Mouse (Mus musculus) megakaryocyte, embryonic 14.5 days (primary cell): ENCODE results near the gene Dusp18.

Experiments
- FLI1 ChIP-seq: IDR thresholded peaks from 2 replicates; pipeline ENCODE4 v1.6.1; 2012; ENCODE audit warnings: low read length, inconsistent platforms, mixed read lengths
- GATA1 ChIP-seq: IDR thresholded peaks from 3 replicates; pipeline ENCODE4 v1.6.1; 2012; ENCODE audit warnings: mixed read lengths, low read length, inconsistent platforms, borderline replicate concordance

GRCm38 (mm10) chr11:3850315-3850614 is 44.8 kb upstream of the Dusp18 start:
- TF ChIP-seq GATA1 (no peak), FLI1 (no peak)
